Mouse (Mus musculus) bone marrow macrophage, adult 2 months (primary cell): ENCODE results near the gene Qsox1.

Experiments
- CTCF ChIP-seq: IDR thresholded peaks from 2 replicates; pipeline ENCODE4 v1.5.1; 2012; ENCODE audit warnings: low read depth, mild to moderate bottlenecking, low read length, moderate library complexity
- POLR2A ChIP-seq: IDR thresholded peaks from 2 replicates; pipeline ENCODE4 v1.6.1; 2012; ENCODE audit warnings: mild to moderate bottlenecking, low read depth, low read length, borderline replicate concordance

DNA sequence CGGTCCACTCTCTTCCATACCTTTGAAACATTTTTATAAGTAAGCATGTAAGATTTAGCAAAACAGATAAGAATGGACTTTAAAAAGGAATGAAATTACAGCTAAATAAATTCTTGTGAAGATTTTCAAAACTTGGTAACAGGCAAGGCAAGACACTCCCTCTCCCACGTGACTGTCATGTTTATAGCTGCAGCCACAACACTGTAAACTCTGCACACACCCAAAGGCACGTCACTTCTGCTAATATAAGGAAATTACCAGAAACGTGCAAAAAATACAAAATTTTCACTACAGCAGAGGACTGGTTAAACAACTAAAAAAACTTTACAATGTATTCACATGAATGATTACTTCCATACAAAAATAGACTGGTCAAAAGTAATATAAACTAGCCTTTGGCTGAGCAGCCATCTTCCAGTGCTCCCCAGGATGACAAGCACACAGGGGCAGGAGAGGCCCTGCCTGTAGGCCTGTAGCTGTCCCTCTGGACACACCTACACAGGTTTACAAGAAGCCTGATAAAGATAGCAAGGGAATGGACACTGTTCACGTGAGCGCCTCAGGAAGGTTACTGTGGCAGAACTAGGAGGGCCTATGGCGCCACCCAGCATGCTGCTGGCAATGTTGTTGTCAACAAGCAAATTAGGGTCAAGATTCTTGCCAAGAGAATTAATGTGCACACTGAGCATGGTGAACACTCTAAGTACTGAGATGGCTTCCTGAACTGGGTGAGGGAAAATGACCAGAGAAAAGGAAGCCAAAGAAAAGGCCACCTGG lies 42.4 kb upstream of the Qsox1 start:
- TF ChIP-seq CTCF (no peak), POLR2A (no peak)
